ENCODE assay signal across 8 mouse cellular contexts in the genomic region with DNA sequence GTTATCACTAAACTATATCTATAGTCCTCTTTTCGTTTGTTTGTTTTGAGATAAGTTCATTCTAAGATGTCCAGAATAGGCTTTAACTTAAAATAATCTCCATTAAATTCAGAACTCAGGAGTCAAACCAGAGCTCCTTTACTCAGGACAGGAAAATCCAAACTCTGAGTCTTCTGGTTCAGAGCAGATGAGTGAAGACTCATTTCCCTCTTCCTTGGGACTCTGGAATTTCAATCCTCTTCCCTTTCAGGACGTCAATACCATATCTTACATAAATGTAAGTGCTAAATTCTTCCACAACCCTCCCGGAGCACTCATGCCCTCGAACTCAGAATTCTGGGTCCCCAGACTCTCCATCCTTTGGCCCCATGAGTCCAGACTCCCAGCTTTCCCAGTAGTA. TPM values are rescaled to one million over a fixed set of nuclear protein-coding genes. Genes with fewer than 3 reads are reported as not detected.
DNase-seq lines count a peak whose midpoint lies in the region; ATAC-seq and TF ChIP-seq lines count a peak whose summit lies in the region.

No protein-coding gene starts in this region.

- TF ChIP-seq EP300 in heart, adult 2 months (IDR thresholded peaks at IDR 0.05; ENCODE audit: insufficient read depth, low read depth, low read length), result no peak

- H3K9ac ChIP-seq in heart, adult 2 months (ENCODE audit: low read depth, low read length), result peak overlapping the region; percentile 77
- H3K9ac ChIP-seq in forebrain, embryonic 13.5 days, result peak overlapping the region; percentile 60
- H3K9ac ChIP-seq in liver, embryonic 15.5 days, result peak overlapping the region; percentile 97

- H3K27ac ChIP-seq in heart, adult 2 months, result peak overlapping the region; percentile 100
- H3K27ac ChIP-seq in forebrain, embryonic 13.5 days, result peak overlapping the region; percentile 85
- H3K27ac ChIP-seq in liver, embryonic 15.5 days (replicated peaks), result peak overlapping the region; percentile 98

- H3K4me1 ChIP-seq in heart, adult 2 months (ENCODE audit: control insufficient read depth, insufficient read depth, low read length), result peaks cover 8% of the 10 kb centered on the region
- H3K4me1 ChIP-seq in forebrain, embryonic 13.5 days, result peaks cover 37% of the 10 kb centered on the region
- H3K4me1 ChIP-seq in liver, embryonic 15.5 days (replicated peaks), result peaks cover 57% of the 10 kb centered on the region

- no peak for TF ChIP-seq POLR2A in heart, adult 2 months (IDR thresholded peaks at IDR 0.05; ENCODE audit: insufficient read depth, low read depth, low read length)

- ATAC-seq in forebrain, embryonic 13.5 days, result no peak
- no peak for ATAC-seq in liver, embryonic 15.5 days (ENCODE audit: insufficient read depth)

- H3K9me3 ChIP-seq in forebrain, embryonic 13.5 days (replicated peaks), result no peaks in the 10 kb centered on the region
- H3K9me3 ChIP-seq in liver, embryonic 15.5 days (replicated peaks), result no peaks in the 10 kb centered on the region

- WGBS in heart, adult 2 months, result under 1% methylated on average over 4 of the region's 4 CpGs
- 4% methylated on average over 4 of the region's 4 CpGs for WGBS in forebrain, embryonic 13.5 days
- WGBS in liver, embryonic 15.5 days (ENCODE audit: insufficient replicate concordance), result 2% methylated on average over 4 of the region's 4 CpGs

- intact Hi-C loops in heart, adult 2 months (cut with DNase I), result loop anchor here (1.0 to 5.0 kb wide), 2 partner anchors 37 to 106 kb away; a partner anchor contains a TSS

- DNase-seq in heart, adult 2 months, result no peak
- no peak for DNase-seq in heart, postnatal 4 days
- peak; percentile 55 for DNase-seq in A20 (ENCODE audit: low read depth, low spot score)
- DNase-seq in urinary bladder, adult 2 months (ENCODE audit: low spot score), result no peak
- no peak for DNase-seq in adrenal gland, postnatal 36 days
- DNase-seq in cerebellum, postnatal 36 days, result no peak

- H3K4me2 ChIP-seq in forebrain, embryonic 13.5 days, result peak overlapping the region; percentile 77
- peak overlapping the region; percentile 94 for H3K4me2 ChIP-seq in liver, embryonic 15.5 days

- H3K79me2 ChIP-seq in heart, adult 2 months (replicated peaks; ENCODE audit: control insufficient read depth, insufficient read depth, low read length), result peaks cover 1% of the 10 kb centered on the region; the same call in 1 of the 2 replicates

- TF ChIP-seq CTCF in heart, adult 2 months (IDR thresholded peaks at IDR 0.05), result no peak

- peak overlapping the region; percentile 53 for H3K4me3 ChIP-seq in heart, adult 2 months
- peak overlapping the region; percentile 47 for H3K4me3 ChIP-seq in forebrain, embryonic 13.5 days
- H3K4me3 ChIP-seq in liver, embryonic 15.5 days (replicated peaks), result peak overlapping the region; percentile 92

- H3K36me3 ChIP-seq in heart, adult 2 months (ENCODE audit: control insufficient read depth, insufficient read depth, low read length), result no peaks in the 10 kb centered on the region
- H3K36me3 ChIP-seq in forebrain, embryonic 13.5 days (ENCODE audit: poor library complexity, severe bottlenecking), result peaks cover 19% of the 10 kb centered on the region
- peaks cover 19% of the 10 kb centered on the region for H3K36me3 ChIP-seq in liver, embryonic 15.5 days (replicated peaks)

- H3K27me3 ChIP-seq in heart, adult 2 months (ENCODE audit: control insufficient read depth, insufficient read depth, low read length), result no peaks in the 10 kb centered on the region
- peaks cover 26% of the 10 kb centered on the region for H3K27me3 ChIP-seq in forebrain, embryonic 13.5 days
- peaks cover 38% of the 10 kb centered on the region for H3K27me3 ChIP-seq in liver, embryonic 15.5 days

RNA-seq across cellular contexts. Expression of a gene that starts 0.6 kb away (rescaled TPM):
- 10 to 100 TPM; 45.5 to 46.6 TPM for total RNA-seq in heart, adult 2 months (2021)
- polyA plus RNA-seq in heart, adult 2 months (2012; rRNA removed), result 33.9 and 36.0 TPM in 2 replicates
- 10 to 100 TPM; 78.5 to 80.3 TPM for total RNA-seq in heart, postnatal 4 days (2021)
- polyA plus RNA-seq in forebrain, embryonic 13.5 days (2015; fragmentation: Nextera tagmentation; extraction: Ambion mirVana), result 35.8 and 38.9 TPM in 2 replicates
- 10.4 and 11.9 TPM in 2 replicates for polyA plus RNA-seq in liver, embryonic 15.5 days (2015; fragmentation: Nextera tagmentation; extraction: Ambion mirVana)
- 58.4 and 63.5 TPM in 2 replicates for polyA plus RNA-seq in urinary bladder, adult 2 months (2012; rRNA removed)
- 10 to 100 TPM; 76.9 to 82.6 TPM for total RNA-seq in adrenal gland, postnatal 36 days (2021)

RNA-seq across cellular contexts. Expression of a gene that starts 1.0 kb away (rescaled TPM):
- total RNA-seq in heart, adult 2 months (2021), result 10 to 100 TPM; 40.9 to 44.3 TPM
- 107 and 114 TPM in 2 replicates for polyA plus RNA-seq in heart, adult 2 months (2012; rRNA removed)
- total RNA-seq in heart, postnatal 4 days (2021), result 10 to 100 TPM; 71.2 to 73.4 TPM
- 9.4 and 10.2 TPM in 2 replicates for polyA plus RNA-seq in forebrain, embryonic 13.5 days (2015; fragmentation: Nextera tagmentation; extraction: Ambion mirVana)
- polyA plus RNA-seq in liver, embryonic 15.5 days (2015; fragmentation: Nextera tagmentation; extraction: Ambion mirVana), result 20.8 and 23.6 TPM in 2 replicates
- polyA plus RNA-seq in urinary bladder, adult 2 months (2012; rRNA removed), result 383 and 414 TPM in 2 replicates
- 100 to 1,000 TPM in 1 of 2 experiments, 10 to 100 TPM in 1; 98.9 to 101 TPM for total RNA-seq in adrenal gland, postnatal 36 days (2021)

RNA-seq across cellular contexts. Expression of a gene that starts 18.2 kb away (rescaled TPM):
- total RNA-seq in heart, adult 2 months (2021), result 10 to 100 TPM in 1 of 2 experiments, 1 to 10 TPM in 1; 9.5 to 11.5 TPM
- polyA plus RNA-seq in heart, adult 2 months (2012; rRNA removed), result 16.8 and 19.2 TPM in 2 replicates
- total RNA-seq in heart, postnatal 4 days (2021), result 10 to 100 TPM; 21.7 to 25.2 TPM
- polyA plus RNA-seq in forebrain, embryonic 13.5 days (2015; fragmentation: Nextera tagmentation; extraction: Ambion mirVana), result 40.5 and 45.6 TPM in 2 replicates
- 12.3 and 13.7 TPM in 2 replicates for polyA plus RNA-seq in liver, embryonic 15.5 days (2015; fragmentation: Nextera tagmentation; extraction: Ambion mirVana)
- polyA plus RNA-seq in urinary bladder, adult 2 months (2012; rRNA removed), result 28.6 and 34.8 TPM in 2 replicates
- 10 to 100 TPM; 16.5 to 17.4 TPM for total RNA-seq in adrenal gland, postnatal 36 days (2021)

RNA-seq across cellular contexts. Expression of a gene that starts 19.3 kb away (rescaled TPM):
- total RNA-seq in heart, adult 2 months (2021), result 10 to 100 TPM; 24.4 to 26.0 TPM
- polyA plus RNA-seq in heart, adult 2 months (2012; rRNA removed), result 55.6 and 62.6 TPM in 2 replicates
- total RNA-seq in heart, postnatal 4 days (2021), result 10 to 100 TPM; 42.0 to 43.0 TPM
- polyA plus RNA-seq in forebrain, embryonic 13.5 days (2015; fragmentation: Nextera tagmentation; extraction: Ambion mirVana), result 67.9 and 72.7 TPM in 2 replicates
- polyA plus RNA-seq in liver, embryonic 15.5 days (2015; fragmentation: Nextera tagmentation; extraction: Ambion mirVana), result 39.4 and 47.2 TPM in 2 replicates
- polyA plus RNA-seq in urinary bladder, adult 2 months (2012; rRNA removed), result 133 and 171 TPM in 2 replicates
- 100 to 1,000 TPM in 1 of 2 experiments, 10 to 100 TPM in 1; 90.4 to 123 TPM for total RNA-seq in adrenal gland, postnatal 36 days (2021)

RNA-seq across cellular contexts. Expression of a gene that starts 30.4 kb away (rescaled TPM):
- total RNA-seq in heart, adult 2 months (2021), result 10 to 100 TPM; 85.4 to 98.0 TPM
- 96.7 and 139 TPM in 2 replicates for polyA plus RNA-seq in heart, adult 2 months (2012; rRNA removed)
- 100 to 1,000 TPM; 306 to 324 TPM for total RNA-seq in heart, postnatal 4 days (2021)
- 815 and 859 TPM in 2 replicates for polyA plus RNA-seq in forebrain, embryonic 13.5 days (2015; fragmentation: Nextera tagmentation; extraction: Ambion mirVana)
- polyA plus RNA-seq in liver, embryonic 15.5 days (2015; fragmentation: Nextera tagmentation; extraction: Ambion mirVana), result 111 and 114 TPM in 2 replicates
- 183 and 244 TPM in 2 replicates for polyA plus RNA-seq in urinary bladder, adult 2 months (2012; rRNA removed)
- 100 to 1,000 TPM; 236 to 262 TPM for total RNA-seq in adrenal gland, postnatal 36 days (2021)
